Mouse (Mus musculus) thymus, adult 2 months (tissue): Measurements from ENCODE around the gene Nupr1l.

Source experiments
- CTCF ChIP-seq: fragments of 200-500 bp; IDR thresholded peaks from 2 replicates; pipeline ENCODE4 v1.5.1; 2012; ENCODE audit warnings: mild to moderate bottlenecking, control low read depth, low read length, moderate library complexity, borderline replicate concordance; ENCODE audit not compliant: control insufficient read depth, poor library complexity, insufficient read depth; ENCODE audit errors: extremely low read depth
- POLR2A ChIP-seq: fragments of 200-500 bp; IDR thresholded peaks from 2 replicates; pipeline ENCODE4 v1.6.1; 2012; ENCODE audit warnings: mild to moderate bottlenecking, low read length, control low read depth, moderate library complexity; ENCODE audit not compliant: control insufficient read depth, poor library complexity, insufficient read depth; ENCODE audit errors: extremely low read depth

DNA sequence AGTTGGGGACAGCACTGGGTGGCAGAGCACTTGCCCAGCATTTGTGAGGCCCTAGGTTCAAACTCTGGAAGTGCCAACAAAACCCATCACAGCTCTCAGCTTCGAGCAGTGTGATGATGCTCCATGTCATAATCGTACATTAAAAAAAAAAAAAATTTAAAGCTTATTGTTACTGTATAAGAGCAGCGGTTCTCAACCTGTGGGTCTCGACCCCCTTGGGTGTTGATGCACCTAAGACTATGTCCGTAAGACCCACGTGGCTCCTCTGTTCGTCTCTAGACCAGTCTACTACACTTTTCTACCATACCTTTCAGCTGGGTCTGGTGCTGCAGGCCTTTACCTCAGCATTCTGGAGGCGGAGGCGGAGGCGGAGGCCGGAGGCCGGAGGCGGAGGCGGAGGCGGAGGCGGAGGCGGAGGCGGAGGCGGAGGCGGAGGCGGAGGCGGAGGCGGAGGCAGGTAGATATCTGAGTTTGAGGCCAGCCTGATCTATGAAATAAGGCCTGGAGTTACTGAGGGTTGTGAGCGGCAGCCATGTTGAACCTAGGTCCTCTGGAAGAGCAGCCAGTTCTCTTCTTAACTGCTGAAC is 9.8 kb downstream of the Nupr1l start:
- TF ChIP-seq CTCF (no peak), POLR2A (no peak)
